Mouse (Mus musculus) CH12.LX (cell line): ENCODE results near the gene Smdt1. TPM values are rescaled to one million over a fixed set of nuclear protein-coding genes. Genes with fewer than 3 reads are reported as not detected.

Experiments used
- DNase-seq: peaks from one replicate; pipeline ENCODE4 v3.0.0-alpha.2; 2013; ENCODE audit errors: extremely low read depth
- H3K27ac ChIP-seq: 2 replicates; pipeline ENCODE4 v1.5.1; 2012; ENCODE audit warnings: low read depth, mild to moderate bottlenecking, control low read depth, moderate library complexity; ENCODE audit not compliant: insufficient read depth
- H3K27me3 ChIP-seq: replicated peaks from 2 replicates; pipeline ENCODE3; 2012; ENCODE audit warnings: inconsistent platforms
- H3K36me3 ChIP-seq, 2 experiments: replicated peaks in 1 of 2; 2 replicates each; pipeline versions ENCODE3 to v1.6.1; 2012; ENCODE audit warnings: inconsistent platforms in 1 of 2, low read length in 1 of 2, mild to moderate bottlenecking in 1 of 2, mixed read lengths in 1 of 2, moderate library complexity in 1 of 2; ENCODE audit not compliant: control insufficient read depth in 1 of 2, insufficient read depth in 1 of 2
- H3K4me1 ChIP-seq, 2 experiments: 2 replicates each; pipeline ENCODE4 v1.6.1; 2012; ENCODE audit warnings: inconsistent platforms in 1 of 2, moderate library complexity in 1 of 2; ENCODE audit not compliant: insufficient read depth in 2 of 2, control insufficient read depth in 1 of 2
- H3K4me2 ChIP-seq: 2 replicates; pipeline ENCODE4 v1.6.1; 2012; ENCODE audit warnings: low read depth, mild to moderate bottlenecking, control low read depth; ENCODE audit not compliant: poor library complexity, insufficient read depth, severe bottlenecking
- H3K4me3 ChIP-seq, 3 experiments: fragments of 150-350 bp in 1 of 3; sonication (generic) in 1 of 3; replicated peaks in 1 of 3; 2 replicates each; pipeline versions ENCODE3 to v1.5.1; 2011 to 2012; ENCODE audit warnings: low read depth in 2 of 3, low read length in 2 of 3, mild to moderate bottlenecking in 2 of 3, moderate library complexity in 2 of 3, control low read depth in 1 of 3, improper control_type of control experiment in 1 of 3, inconsistent platforms in 1 of 3, mixed read lengths in 1 of 3; ENCODE audit not compliant: poor library complexity in 1 of 3
- H3K79me2 ChIP-seq: replicated peaks from 2 replicates; pipeline ENCODE4 v1.6.1; 2012; ENCODE audit warnings: mild to moderate bottlenecking, moderate library complexity; ENCODE audit not compliant: control insufficient read depth, poor library complexity, insufficient read depth, severe bottlenecking; ENCODE audit errors: extremely low read depth
- H3K9ac ChIP-seq: 2 replicates; pipeline ENCODE4 v1.6.1; 2012; ENCODE audit warnings: low read depth, mild to moderate bottlenecking, control low read depth, moderate library complexity; ENCODE audit not compliant: insufficient read depth
- H3K9me3 ChIP-seq: replicated peaks from 2 replicates; pipeline ENCODE3; 2012; ENCODE audit warnings: low read length, inconsistent platforms, mixed read lengths
- BHLHE40 ChIP-seq: IDR thresholded peaks from 2 replicates; pipeline ENCODE4 v1.6.1; 2011; ENCODE audit warnings: mild to moderate bottlenecking, low read depth, low read length, improper control_type of control experiment
- CHD1 ChIP-seq: IDR thresholded peaks from 2 replicates; pipeline ENCODE4 v1.6.1; 2012; ENCODE audit warnings: low read depth, low read length, improper control_type of control experiment, inconsistent platforms
- CHD2 ChIP-seq: IDR thresholded peaks from 2 replicates; pipeline ENCODE4 v1.6.1; 2011; ENCODE audit warnings: low read length, improper control_type of control experiment
- CTCF ChIP-seq, 2 experiments: IDR thresholded peaks in 1 of 2; conservative IDR thresholded peaks in 1 of 2; 2 replicates each; pipeline ENCODE4 v1.5.1; 2011 to 2012; ENCODE audit warnings: low read depth in 2 of 2, low read length in 2 of 2, improper control_type of control experiment in 1 of 2, inconsistent platforms in 1 of 2, mild to moderate bottlenecking in 1 of 2, moderate library complexity in 1 of 2
- GABPA ChIP-seq: IDR thresholded peaks from 2 replicates; pipeline ENCODE4 v1.6.1; 2012; ENCODE audit warnings: low read depth, low read length, improper control_type of control experiment, inconsistent platforms; ENCODE audit not compliant: insufficient replicate concordance
- IRF4 ChIP-seq: IDR thresholded peaks from 2 replicates; pipeline ENCODE4 v1.6.1; 2014; ENCODE audit warnings: low read depth, mild to moderate bottlenecking, inconsistent platforms, low read length, improper control_type of control experiment
- JUN ChIP-seq: IDR thresholded peaks from 2 replicates; pipeline ENCODE4 v1.6.1; 2011; ENCODE audit warnings: low read depth, mild to moderate bottlenecking, low read length, improper control_type of control experiment, moderate library complexity; ENCODE audit not compliant: insufficient read depth
- MAFK ChIP-seq: IDR thresholded peaks from 2 replicates; pipeline ENCODE4 v1.6.1; 2011; ENCODE audit warnings: low read length, improper control_type of control experiment; ENCODE audit not compliant: insufficient replicate concordance
- MAZ ChIP-seq: IDR thresholded peaks from 2 replicates; pipeline ENCODE4 v1.6.1; 2012; ENCODE audit warnings: low read depth, mild to moderate bottlenecking, inconsistent platforms, low read length, improper control_type of control experiment, moderate library complexity
- MXI1 ChIP-seq: IDR thresholded peaks from 2 replicates; pipeline ENCODE4 v1.6.1; 2011; ENCODE audit warnings: mild to moderate bottlenecking, low read depth, low read length, improper control_type of control experiment
- NRF1 ChIP-seq: IDR thresholded peaks from 2 replicates; pipeline ENCODE4 v1.6.1; 2014; ENCODE audit warnings: low read depth, mild to moderate bottlenecking, inconsistent platforms, low read length, improper control_type of control experiment, moderate library complexity
- PAX5 ChIP-seq: IDR thresholded peaks from 2 replicates; pipeline ENCODE4 v1.6.1; 2012; ENCODE audit warnings: low read length, inconsistent platforms, mixed read lengths
- RAD21 ChIP-seq: IDR thresholded peaks from 2 replicates; pipeline ENCODE4 v1.6.1; 2011; ENCODE audit warnings: low read depth, mild to moderate bottlenecking, low read length, improper control_type of control experiment, moderate library complexity
- RCOR1 ChIP-seq: conservative IDR thresholded peaks from 2 replicates; pipeline ENCODE4 v1.6.1; 2012; ENCODE audit warnings: low read depth, mild to moderate bottlenecking, inconsistent platforms, low read length, improper control_type of control experiment
- TBP ChIP-seq: conservative IDR thresholded peaks from 2 replicates; pipeline ENCODE4 v1.6.1; 2011; ENCODE audit warnings: low read depth, low read length, improper control_type of control experiment
- USF1 ChIP-seq: IDR thresholded peaks from 2 replicates; pipeline ENCODE4 v1.6.1; 2014; ENCODE audit warnings: low read depth, mild to moderate bottlenecking, inconsistent platforms, low read length, improper control_type of control experiment
- USF2 ChIP-seq: conservative IDR thresholded peaks from 2 replicates; pipeline ENCODE4 v1.6.1; 2011; ENCODE audit warnings: low read depth, low read length, improper control_type of control experiment
- ZKSCAN1 ChIP-seq: IDR thresholded peaks from 2 replicates; pipeline ENCODE4 v1.6.1; 2012; ENCODE audit warnings: low read depth, inconsistent platforms, low read length, improper control_type of control experiment, borderline replicate concordance
- dilution Hi-C: fragments of 300-500 bp; cut with MboI; formaldehyde crosslinking; loops from 2 replicates; pipeline ENCODE4 v1.14.3; 2020; ENCODE audit warnings: low sequenced_read_pairs; ENCODE audit not compliant: extremely low pct_unique_long_range_greater_than_20kb, extremely low pct_ligation_motif_present
- in situ Hi-C: fragments of 300-500 bp; cut with MboI; formaldehyde crosslinking; loops from 3 replicates; pipeline ENCODE4 v1.14.3; 2019; ENCODE audit warnings: low sequenced_read_pairs, low pct_ligation_motif_present, low pct_unique_long_range_greater_than_20kb, mixed read lengths
- polyA plus RNA-seq: library from polyadenylated mRNA; unstranded; fragments of >175 nt; gene quantifications from 2 replicates; pipeline ENCODE4 v1.2.1, GENCODE M21; 2012; ENCODE audit warnings: low read depth; ENCODE audit not compliant: insufficient read length
- total RNA-seq, 2 experiments: library from RNA; depleted of rRNA; stranded (reverse); fragments of 300-350 nt in 1 of 2; fragments of >200 nt in 1 of 2; gene quantifications; 2 replicates each; pipeline ENCODE4 v1.2.3; 2012 to 2014

Smdt1 gene
- total and polyA plus RNA-seq, 3 experiments: 112 to 171 (median 138) TPM

DNA sequence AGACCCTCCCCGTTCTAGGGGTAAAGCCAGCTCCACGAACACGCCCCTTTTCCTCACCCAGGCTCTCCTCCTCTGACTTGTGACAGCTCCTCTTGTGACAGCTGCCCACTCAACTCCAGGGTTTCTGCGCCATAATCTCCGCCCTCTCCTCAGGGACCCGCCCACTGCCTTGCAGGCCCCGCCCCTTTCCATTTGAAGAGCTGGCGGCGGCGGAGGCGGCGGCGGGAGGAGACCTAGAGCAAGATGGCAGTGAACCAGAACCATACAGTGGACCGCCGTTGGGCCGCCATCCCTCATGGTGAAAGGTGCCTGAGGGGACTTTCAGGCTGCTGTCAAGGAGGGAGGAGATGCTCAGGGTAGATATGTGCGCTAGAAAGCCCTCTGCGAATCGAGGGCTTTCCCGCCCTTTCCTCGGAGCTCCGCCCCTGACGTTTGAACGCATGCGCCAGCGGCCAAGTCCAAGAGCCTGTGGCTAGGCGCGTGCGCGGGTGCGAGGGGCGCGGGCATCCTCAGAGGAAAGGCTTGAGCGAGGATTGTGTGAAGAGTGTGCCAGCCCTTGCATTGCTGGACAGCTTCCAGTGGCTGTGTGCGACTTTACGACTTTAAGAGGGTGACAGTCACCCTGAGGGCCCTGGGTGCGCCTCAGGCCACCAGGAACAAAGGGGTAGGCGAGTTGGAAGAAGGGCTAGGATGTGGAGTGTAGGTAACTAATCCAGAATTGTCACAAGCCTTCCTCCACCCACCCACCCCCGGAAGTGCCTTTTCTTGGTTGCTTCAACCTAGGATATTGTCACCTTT lies 39.8 kb upstream of the Smdt1 start, which contains the start of gene Wbp2nl:
TSS of gene Wbp2nl (plus strand) at position 191 of the 798 bp plus-strand sequence.
- no peaks in the 10 kb centered on the region for H3K4me1 ChIP-seq
- no peak for DNase-seq
- no peaks in the 10 kb centered on the region for H3K36me3 ChIP-seq
- H3K27me3 ChIP-seq: peaks cover 41% of the 10 kb centered on the region
- no peak within 1 kb of the TSS for H3K4me2 ChIP-seq
- peaks cover 6% of the 10 kb centered on the region for H3K9me3 ChIP-seq
- H3K27ac ChIP-seq: no peak within 1 kb of the TSS
- no peaks in the 10 kb centered on the region for H3K79me2 ChIP-seq
- no peak within 1 kb of the TSS for H3K4me3 ChIP-seq
- dilution Hi-C loops: no loop called here
- H3K9ac ChIP-seq: no peak within 1 kb of the TSS
- in situ Hi-C loops: loop anchor here (25.0 kb wide), 1 partner anchor 488 kb away; the partner anchor contains the start of gene Cyp2d26
- TF ChIP-seq MAZ (no peak), USF1 (no peak), RCOR1 (no peak), MXI1 (no peak), TBP (no peak), GABPA (no peak), CTCF (conservative IDR thresholded peaks at IDR 0.05 in 1 of 2, IDR thresholded peaks at IDR 0.05 in 1 of 2; ENCODE audit: low read depth in 2 of 2, low read length in 2 of 2) (no peak), RAD21 (no peak), BHLHE40 (no peak), NRF1 (no peak), ZKSCAN1 (no peak), CHD1 (no peak)

DNA sequence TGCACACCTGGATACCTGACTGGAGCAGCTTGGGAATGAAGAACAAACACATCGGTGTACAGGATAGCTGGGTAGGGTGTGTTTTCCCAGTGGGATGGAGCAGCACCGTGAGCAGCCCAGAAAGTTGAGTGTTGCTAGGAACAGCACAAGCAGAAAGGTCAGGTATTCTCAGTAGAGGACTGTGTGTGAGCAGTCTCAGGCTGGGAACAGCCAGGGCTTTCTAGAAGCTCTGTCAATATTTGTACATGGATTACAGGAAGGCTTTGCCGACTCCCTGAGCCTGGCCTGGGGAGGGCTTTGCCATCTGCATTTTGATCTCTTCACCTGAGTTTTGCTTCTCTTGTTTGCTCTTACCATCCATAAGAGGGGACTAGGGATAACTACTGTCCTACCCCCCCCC lies 31.7 kb upstream of the Smdt1 start:
- dilution Hi-C loops: no loop called here
- H3K9ac ChIP-seq: no peak overlapping the region
- no peak for DNase-seq
- H3K4me3 ChIP-seq: no peak overlapping the region
- TF ChIP-seq USF2: no peak
- no peak for TF ChIP-seq PAX5
- TF ChIP-seq MAFK: no peak
- TF ChIP-seq IRF4: no peak
- no peak for TF ChIP-seq ZKSCAN1
- no peak for TF ChIP-seq BHLHE40
- TF ChIP-seq TBP: no peak
- no peak for TF ChIP-seq JUN
- TF ChIP-seq CHD1: no peak
- no peak for TF ChIP-seq CHD2
- no peak overlapping the region for H3K27ac ChIP-seq
- H3K79me2 ChIP-seq: no peaks in the 10 kb centered on the region
- peaks cover 2% of the 10 kb centered on the region for H3K9me3 ChIP-seq
- no peaks in the 10 kb centered on the region for H3K4me1 ChIP-seq
- H3K27me3 ChIP-seq: peaks cover 62% of the 10 kb centered on the region
- in situ Hi-C loops: no loop called here
- no peak overlapping the region for H3K4me2 ChIP-seq
- no peaks in the 10 kb centered on the region for H3K36me3 ChIP-seq
